Comparison of ENCODE assay signal across 8 mouse cellular contexts in the genomic region with DNA sequence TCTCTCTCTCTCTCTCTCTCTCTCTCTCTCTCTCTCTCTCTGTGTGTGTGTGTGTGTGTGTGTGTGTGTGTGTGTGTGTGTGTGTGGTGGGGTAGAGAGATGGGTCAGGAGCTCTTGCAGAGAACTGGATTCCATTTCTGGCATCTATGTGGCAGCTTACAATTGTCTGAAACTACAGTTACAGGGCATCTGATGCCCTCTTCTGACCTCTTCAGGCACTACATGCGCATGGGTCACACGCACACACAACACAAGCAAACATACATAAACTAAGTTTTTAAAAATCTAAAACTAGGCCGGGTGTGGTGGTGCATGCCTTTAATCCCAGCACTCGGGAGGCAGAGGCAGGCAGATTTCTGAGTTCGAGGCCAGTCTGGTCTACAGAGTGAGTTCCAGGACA. TPM values are rescaled to one million over a fixed set of nuclear protein-coding genes. Genes with fewer than 3 reads are reported as not detected.
A peak's percentile ranks its signal among the peaks of the same experiment; 100 is the strongest.
DNase-seq lines count a peak whose midpoint lies in the region; ATAC-seq and TF ChIP-seq lines count a peak whose summit lies in the region.
"Not testable (repeated sequence)": the region's sequence is repeated elsewhere in the genome, so short reads cannot be mapped to it uniquely, and the experiment has no call there.
"Had no signal": no experiment of that assay in that cellular context is flagged by ENCODE, and none has a peak within 500 bp of the region (broad histone marks: within the 10 kb centered on the region; RNA-seq: fewer than 3 reads in every experiment).

No protein-coding gene starts in this region.

- peak; percentile 60; the same call in 1 of the 2 replicates for TF ChIP-seq CTCF in brain, embryonic 14.5 days (IDR thresholded peaks at IDR 0.05; ENCODE audit: borderline replicate concordance, extremely low read depth, insufficient read depth, insufficient read length)
- TF ChIP-seq CTCF in forebrain, postnatal 0 days (IDR thresholded peaks at IDR 0.05; ENCODE audit: low read depth), result peak; percentile 20; the same call in 1 of the 2 replicates
- peak; percentile 22; the same call in 1 of the 2 replicates for TF ChIP-seq CTCF in lung, postnatal 0 days (IDR thresholded peaks at IDR 0.05)

- not testable (repeated sequence) for H3K27ac ChIP-seq in forebrain, postnatal 0 days (ENCODE audit: low read depth, low read length); hindbrain, embryonic 11.5 days (ENCODE audit: low read depth, low read length); lung, postnatal 0 days (ENCODE audit: low read length)

- not testable (repeated sequence) for H3K27me3 ChIP-seq in forebrain, postnatal 0 days (ENCODE audit: insufficient read depth, low read length); hindbrain, embryonic 11.5 days (ENCODE audit: control insufficient read depth, insufficient read depth, low read length); lung, postnatal 0 days (replicated peaks; ENCODE audit: insufficient read depth, low read length)

- not testable (repeated sequence) for H3K9ac ChIP-seq in forebrain, postnatal 0 days; hindbrain, embryonic 11.5 days (ENCODE audit: low read depth, low read length); lung, postnatal 0 days (replicated peaks; ENCODE audit: low read depth)

- ATAC-seq in forebrain, postnatal 0 days; hindbrain, embryonic 11.5 days (ENCODE audit: low FRiP score); lung, postnatal 0 days: not testable (repeated sequence)

- H3K9me3 ChIP-seq in forebrain, postnatal 0 days (ENCODE audit: low read length); hindbrain, embryonic 11.5 days (ENCODE audit: control insufficient read depth, low read length); lung, postnatal 0 days (ENCODE audit: low read length): not testable (repeated sequence)

- WGBS in forebrain, postnatal 0 days, result 77% methylated on average over 5 of the region's 5 CpGs
- WGBS in hindbrain, embryonic 11.5 days, result 91% methylated on average over 5 of the region's 5 CpGs
- 74% methylated on average over 5 of the region's 5 CpGs for WGBS in lung, postnatal 0 days

- not testable (repeated sequence) for H3K4me1 ChIP-seq in forebrain, postnatal 0 days (ENCODE audit: insufficient read depth); hindbrain, embryonic 11.5 days (replicated peaks; ENCODE audit: control insufficient read depth, insufficient read depth, low read length); lung, postnatal 0 days (ENCODE audit: insufficient read depth, low read depth, low read length)

- TF ChIP-seq POLR2A in brain, embryonic 14.5 days (IDR thresholded peaks at IDR 0.05; ENCODE audit: borderline replicate concordance, extremely low read depth, insufficient read depth, insufficient read length, poor library complexity, severe bottlenecking), result not testable (repeated sequence)

- DNase-seq in NIH3T3 (ENCODE audit: low read depth), result peak; percentile 49
- DNase-seq in brain, embryonic 14.5 days (ENCODE audit: low read depth), result peak; percentile 42
- not testable (repeated sequence) for DNase-seq in forebrain, postnatal 0 days; lung, postnatal 0 days (ENCODE audit: low spot score)
- DNase-seq in hindbrain, embryonic 11.5 days (ENCODE audit: low spot score), result peak; percentile 26
- peak; percentile 51 for DNase-seq in kidney, postnatal 14 days
- peak; percentile 56 for DNase-seq in retina, postnatal 1 day

- not testable (repeated sequence) for H3K4me3 ChIP-seq in forebrain, postnatal 0 days (ENCODE audit: low read depth, low read length); hindbrain, embryonic 11.5 days (ENCODE audit: low read depth, low read length); lung, postnatal 0 days (ENCODE audit: low read depth, low read length)

- not testable (repeated sequence) for H3K36me3 ChIP-seq in forebrain, postnatal 0 days (ENCODE audit: insufficient read depth); hindbrain, embryonic 11.5 days (ENCODE audit: control insufficient read depth, insufficient read depth, low read length); lung, postnatal 0 days (ENCODE audit: insufficient read depth, low read length)

- not testable (repeated sequence) for TF ChIP-seq EP300 in lung, postnatal 0 days (IDR thresholded peaks at IDR 0.05)

- not testable (repeated sequence) for H3K4me2 ChIP-seq in forebrain, postnatal 0 days (ENCODE audit: low read depth); hindbrain, embryonic 11.5 days (replicated peaks; ENCODE audit: low read depth, low read length); lung, postnatal 0 days (replicated peaks; ENCODE audit: low read depth, low read length)

RNA-seq across cellular contexts. Expression of a gene that starts 2.3 kb away (rescaled TPM):
- polyA plus RNA-seq in brain, embryonic 14.5 days (2012; rRNA removed), result 0.29 and 0.30 TPM in 2 replicates
- 3.3 and 4.5 TPM in 2 replicates for total RNA-seq in forebrain, postnatal 0 days (2014; rRNA removed)
- 0.09 and 0.22 TPM in 2 replicates for polyA plus RNA-seq in forebrain, postnatal 0 days (2015; fragmentation: Nextera tagmentation; extraction: Ambion mirVana)
- 0.15 TPM in 1 of 2 replicates, not detected in the other for polyA plus RNA-seq in hindbrain, embryonic 11.5 days (2014; fragmentation: Nextera tagmentation; extraction: Ambion mirVana)
- polyA plus RNA-seq in lung, postnatal 0 days (2015; fragmentation: Nextera tagmentation; extraction: Ambion mirVana), result 0.10 and 0.17 TPM in 2 replicates
- polyA plus RNA-seq: embryonic facial prominence, embryonic 11.5 days had no signal
